Mouse (Mus musculus) hindbrain, embryonic 12.5 days (tissue): ENCODE results near the gene Bco2. TPM values are rescaled to one million over a fixed set of nuclear protein-coding genes. Genes with fewer than 3 reads are reported as not detected.

Experiments
- ATAC-seq: fragments of 200-750 bp; cut with Nextera tagmentation; 2 replicates; pipeline ENCODE4 v1.8.0; 2017; ENCODE audit warnings: moderate TSS enrichment; ENCODE audit not compliant: low FRiP score
- H3K27ac ChIP-seq: fragments of 300-500 bp; sonication (generic); 2 replicates; pipeline ENCODE4 v1.5.1; 2016; ENCODE audit warnings: mild to moderate bottlenecking
- H3K27me3 ChIP-seq: fragments of 300-500 bp; sonication (generic); 2 replicates; pipeline ENCODE4 v1.6.1; 2016; ENCODE audit warnings: mild to moderate bottlenecking
- H3K36me3 ChIP-seq: fragments of 300-500 bp; sonication (generic); 2 replicates; pipeline ENCODE4 v1.6.1; 2016; ENCODE audit warnings: mild to moderate bottlenecking
- H3K4me1 ChIP-seq: fragments of 300-500 bp; sonication (generic); 2 replicates; pipeline ENCODE4 v1.6.1; 2016
- H3K4me2 ChIP-seq: fragments of 300-500 bp; sonication (generic); replicated peaks from 2 replicates; pipeline ENCODE4 v1.6.1; 2016; ENCODE audit warnings: mild to moderate bottlenecking
- H3K4me3 ChIP-seq: fragments of 300-500 bp; sonication (generic); 2 replicates; pipeline ENCODE4 v1.5.1; 2016; ENCODE audit warnings: mild to moderate bottlenecking
- H3K9ac ChIP-seq: fragments of 300-500 bp; sonication (generic); 2 replicates; pipeline ENCODE4 v1.6.1; 2016; ENCODE audit warnings: mild to moderate bottlenecking, moderate library complexity
- H3K9me3 ChIP-seq: fragments of 300-500 bp; sonication (generic); replicated peaks from 2 replicates; pipeline ENCODE4 v1.6.1; 2016; ENCODE audit warnings: mild to moderate bottlenecking
- WGBS: fragments of 180-500 bp; shearing (Covaris S2); methylation state at CpG from one replicate; pipeline ENCODE4 v1.1.7; 2016; 5-methylcytosine and 5-hydroxymethylcytosine counted together
- polyA plus RNA-seq: library from polyadenylated mRNA; unstranded; fragments of >200 nt; fragmentation: Nextera tagmentation; extraction: Ambion mirVana; gene quantifications from 2 replicates; pipeline ENCODE4 v1.2.1, GENCODE M21; 2016

Bco2 gene
- polyA plus RNA-seq, 1 experiment from 2014 or later, result 0.28 TPM

- Histone ChIP-seq H3K4me3 (no peak overlapping the region), H3K27ac (no peak overlapping the region), H3K4me1 (peaks cover 11% of the 10 kb centered on the region), H3K27me3 (no peaks in the 10 kb centered on the region), H3K4me2 (no peak overlapping the region), H3K9ac (no peak overlapping the region), H3K9me3 (no peaks in the 10 kb centered on the region), H3K36me3 (peaks cover 9% of the 10 kb centered on the region)
- WGBS, result 77% methylated on average over 5 of the region's 5 CpGs
- ATAC-seq, result no peak
Observed at GRCm38 (mm10) chr9:50525585-50525984, 29.4 kb downstream of the Bco2 start.

DNA sequence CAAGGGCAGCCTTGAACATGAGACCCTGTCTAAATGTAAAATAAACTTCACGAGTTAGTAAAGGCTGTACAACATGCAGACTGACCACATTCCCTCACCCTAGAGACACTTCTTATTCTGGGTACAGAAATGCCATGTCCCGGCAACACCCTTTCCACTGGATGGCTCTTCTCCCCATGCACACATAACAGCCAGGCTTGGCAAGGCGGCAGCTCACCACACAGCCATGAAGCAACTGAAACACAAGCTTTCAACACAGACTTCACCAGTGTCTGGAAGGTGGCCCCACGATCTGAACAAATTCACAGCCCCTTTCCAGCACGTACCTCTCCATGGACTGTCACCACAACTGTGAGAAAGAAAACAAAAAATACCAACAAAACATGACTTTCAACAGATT is 30.0 kb downstream of the Bco2 start:
- Histone ChIP-seq H3K4me3 (no peak overlapping the region), H3K4me2 (no peak overlapping the region), H3K36me3 (peaks cover 9% of the 10 kb centered on the region), H3K4me1 (peaks cover 11% of the 10 kb centered on the region), H3K9ac (no peak overlapping the region), H3K9me3 (no peaks in the 10 kb centered on the region), H3K27me3 (no peaks in the 10 kb centered on the region), H3K27ac (no peak overlapping the region)
- no peak for ATAC-seq
- WGBS, result 86% methylated on average over 5 of the region's 5 CpGs

GRCm38 (mm10) chr9:50522574-50522973 is 32.4 kb downstream of the Bco2 start:
- Histone ChIP-seq H3K9me3 (no peaks in the 10 kb centered on the region), H3K4me3 (no peak overlapping the region), H3K27ac (no peak overlapping the region), H3K27me3 (no peaks in the 10 kb centered on the region), H3K36me3 (peaks cover 9% of the 10 kb centered on the region), H3K4me2 (no peak overlapping the region), H3K4me1 (peaks cover 6% of the 10 kb centered on the region), H3K9ac (no peak overlapping the region)
- ATAC-seq, result no peak
- WGBS, result 90% methylated on average over 5 of the region's 5 CpGs

DNA sequence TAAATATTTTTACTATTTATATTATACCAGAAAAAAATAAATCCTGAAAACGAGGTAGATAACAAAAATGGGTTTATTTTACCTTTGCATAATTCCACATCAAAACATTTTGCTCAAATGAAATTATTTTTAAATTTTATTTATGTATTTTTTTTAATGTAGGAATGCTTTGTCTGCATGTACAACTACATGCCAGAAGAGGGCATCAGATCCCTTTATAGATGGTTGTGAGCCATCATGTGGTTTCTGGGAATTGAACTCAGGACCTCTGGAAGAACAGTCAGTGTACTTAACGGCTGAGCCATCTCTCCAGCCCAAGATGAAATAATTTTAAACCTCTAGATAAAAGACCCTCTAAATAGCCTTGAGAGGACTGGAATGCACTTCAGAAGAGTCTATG is 33.4 kb downstream of the Bco2 start:
- no peak overlapping the region for H3K4me2 ChIP-seq
- no peak for ATAC-seq
- no peak overlapping the region for H3K9ac ChIP-seq
- 66% methylated on average over 2 of the region's 2 CpGs for WGBS
- no peaks in the 10 kb centered on the region for H3K9me3 ChIP-seq
- H3K4me1 ChIP-seq, result no peaks in the 10 kb centered on the region
- no peak overlapping the region for H3K4me3 ChIP-seq
- H3K36me3 ChIP-seq, result peaks cover 9% of the 10 kb centered on the region
- no peak overlapping the region for H3K27ac ChIP-seq
- no peaks in the 10 kb centered on the region for H3K27me3 ChIP-seq

GRCm38 (mm10) chr9:50520748-50521147 is 34.2 kb downstream of the Bco2 start:
- H3K36me3 ChIP-seq, result peaks cover 9% of the 10 kb centered on the region
- no peaks in the 10 kb centered on the region for H3K9me3 ChIP-seq
- H3K27ac ChIP-seq, result no peak overlapping the region
- H3K4me2 ChIP-seq, result no peak overlapping the region
- WGBS, result 89% methylated on average over 6 of the region's 6 CpGs
- no peak for ATAC-seq
- H3K9ac ChIP-seq, result no peak overlapping the region
- H3K27me3 ChIP-seq, result no peaks in the 10 kb centered on the region
- no peak overlapping the region for H3K4me3 ChIP-seq
- no peaks in the 10 kb centered on the region for H3K4me1 ChIP-seq

GRCm38 (mm10) chr9:50518781-50519180 is 36.2 kb downstream of the Bco2 start:
- H3K4me1 ChIP-seq, result no peaks in the 10 kb centered on the region
- H3K9me3 ChIP-seq, result no peaks in the 10 kb centered on the region
- H3K4me3 ChIP-seq, result no peak overlapping the region
- no peak overlapping the region for H3K27ac ChIP-seq
- peaks cover 9% of the 10 kb centered on the region for H3K36me3 ChIP-seq
- 10% methylated on average over 2 of the region's 2 CpGs for WGBS
- no peaks in the 10 kb centered on the region for H3K27me3 ChIP-seq
- H3K9ac ChIP-seq, result no peak overlapping the region
- no peak overlapping the region for H3K4me2 ChIP-seq
- no peak for ATAC-seq

GRCm38 (mm10) chr9:50515462-50515861 is 39.5 kb downstream of the Bco2 start:
- WGBS, result 92% methylated on average over 5 of the region's 5 CpGs
- H3K27me3 ChIP-seq, result no peaks in the 10 kb centered on the region
- no peak overlapping the region for H3K4me3 ChIP-seq
- no peak overlapping the region for H3K4me2 ChIP-seq
- H3K36me3 ChIP-seq, result no peaks in the 10 kb centered on the region
- no peaks in the 10 kb centered on the region for H3K4me1 ChIP-seq
- no peaks in the 10 kb centered on the region for H3K9me3 ChIP-seq
- H3K9ac ChIP-seq, result no peak overlapping the region
- ATAC-seq, result no peak
- H3K27ac ChIP-seq, result no peak overlapping the region

- 78% methylated on average over 7 of the region's 7 CpGs for WGBS
- H3K4me3 ChIP-seq, result no peak overlapping the region
- no peak overlapping the region for H3K27ac ChIP-seq
- no peaks in the 10 kb centered on the region for H3K4me1 ChIP-seq
- ATAC-seq, result no peak
- no peak overlapping the region for H3K9ac ChIP-seq
- H3K9me3 ChIP-seq, result no peaks in the 10 kb centered on the region
- no peaks in the 10 kb centered on the region for H3K36me3 ChIP-seq
- H3K27me3 ChIP-seq, result no peaks in the 10 kb centered on the region
- no peak overlapping the region for H3K4me2 ChIP-seq
Observed at GRCm38 (mm10) chr9:50507570-50507969, 47.4 kb downstream of the Bco2 start.

- WGBS, result 57% methylated on average over 6 of the region's 6 CpGs
- no peak for ATAC-seq
Observed at GRCm38 (mm10) chr9:50505405-50505804, 49.6 kb downstream of the Bco2 start.

DNA sequence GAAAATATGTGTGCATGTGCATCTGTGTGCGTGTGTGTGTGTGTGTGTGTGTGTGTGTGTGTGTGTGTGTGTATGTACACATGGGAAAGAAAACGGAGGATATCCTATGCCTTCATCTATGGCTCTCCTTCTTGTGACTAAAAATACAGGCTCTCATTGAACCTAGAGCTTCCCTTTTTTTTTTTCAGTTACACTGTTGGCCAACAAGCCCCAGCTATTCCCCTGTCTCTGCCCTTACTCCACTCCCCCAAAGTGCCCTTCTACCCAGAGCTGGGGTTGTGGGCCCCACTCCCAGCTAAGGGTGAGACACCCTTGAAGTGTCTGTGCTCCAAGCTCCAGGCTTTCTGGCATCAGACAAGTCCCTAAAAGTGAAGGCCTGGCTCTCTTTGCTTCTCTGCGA is 52.0 kb downstream of the Bco2 start:
- Histone ChIP-seq H3K4me1 (0 out of 2 replicates have a peak, but pooled peaks cover 4% of the 10 kb centered on the region), H3K9me3 (no peaks in the 10 kb centered on the region), H3K27ac (no peak overlapping the region), H3K4me2 (no peak overlapping the region), H3K36me3 (no peaks in the 10 kb centered on the region), H3K27me3 (no peaks in the 10 kb centered on the region), H3K4me3 (no peak overlapping the region), H3K9ac (no peak overlapping the region)
- WGBS, result 94% methylated on average over 3 of the region's 3 CpGs
- ATAC-seq, result no peak

More at GRCm38 (mm10) chr9:50505405-50505804, 49.6 kb downstream of the Bco2 start:
- Histone ChIP-seq H3K4me3 (no peak overlapping the region), H3K4me1 (0 out of 2 replicates have a peak, but pooled peaks cover 4% of the 10 kb centered on the region), H3K36me3 (no peaks in the 10 kb centered on the region), H3K27me3 (no peaks in the 10 kb centered on the region), H3K9ac (no peak overlapping the region), H3K4me2 (no peak overlapping the region), H3K27ac (no peak overlapping the region), H3K9me3 (no peaks in the 10 kb centered on the region)

DNA sequence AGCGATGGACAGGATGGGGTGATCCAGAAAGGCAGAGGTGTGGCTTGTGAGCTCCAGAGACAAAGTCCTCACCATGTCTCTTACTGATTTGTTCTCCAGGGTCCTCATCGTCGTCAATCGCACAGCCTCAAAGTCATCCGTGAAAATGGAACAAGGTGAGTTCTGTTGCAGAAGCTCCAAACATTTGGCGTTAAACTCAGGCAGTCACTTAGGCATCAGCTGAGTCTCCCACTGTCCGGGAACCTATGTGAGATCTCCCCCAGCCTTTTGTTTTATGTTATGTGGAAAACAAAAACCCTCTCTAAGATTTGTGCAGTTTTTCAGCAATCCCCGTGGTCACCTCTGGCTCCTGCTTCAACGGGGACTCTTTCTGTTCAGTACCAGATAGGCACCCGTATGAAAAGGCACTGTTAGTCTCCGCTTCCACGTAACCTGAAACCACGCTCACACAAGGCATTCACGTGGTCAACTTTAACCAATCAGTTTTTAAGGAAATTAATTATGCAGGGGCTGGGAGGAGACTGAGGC is 53.9 kb downstream of the Bco2 start:
- peak overlapping the region; percentile 50; the same call in 1 of the 2 replicates for H3K27ac ChIP-seq
- peak overlapping the region; percentile 23 for H3K4me3 ChIP-seq
- H3K4me1 ChIP-seq, result peaks cover 8% of the 10 kb centered on the region
- no peaks in the 10 kb centered on the region for H3K36me3 ChIP-seq
- WGBS, result 26% methylated on average over 14 of the region's 14 CpGs
- no peaks in the 10 kb centered on the region for H3K27me3 ChIP-seq
- H3K4me2 ChIP-seq, result peak overlapping the region; percentile 47
- no peaks in the 10 kb centered on the region for H3K9me3 ChIP-seq
- H3K9ac ChIP-seq, result no peak overlapping the region
- peak; percentile 82 for ATAC-seq

- WGBS, result 76% methylated on average over 15 of the region's 15 CpGs
- no peaks in the 10 kb centered on the region for H3K9me3 ChIP-seq
- peaks cover 14% of the 10 kb centered on the region for H3K4me1 ChIP-seq
- H3K27ac ChIP-seq, result no peak overlapping the region; the same call in 1 of the 2 replicates
- no peak for ATAC-seq
- H3K36me3 ChIP-seq, result no peaks in the 10 kb centered on the region
- peak overlapping the region; percentile 47 for H3K4me2 ChIP-seq
- H3K27me3 ChIP-seq, result no peaks in the 10 kb centered on the region
- peak overlapping the region; percentile 23; the same call in 1 of the 2 replicates for H3K4me3 ChIP-seq
- no peak overlapping the region for H3K9ac ChIP-seq
Observed at GRCm38 (mm10) chr9:50500467-50500973, 54.5 kb downstream of the Bco2 start.

DNA sequence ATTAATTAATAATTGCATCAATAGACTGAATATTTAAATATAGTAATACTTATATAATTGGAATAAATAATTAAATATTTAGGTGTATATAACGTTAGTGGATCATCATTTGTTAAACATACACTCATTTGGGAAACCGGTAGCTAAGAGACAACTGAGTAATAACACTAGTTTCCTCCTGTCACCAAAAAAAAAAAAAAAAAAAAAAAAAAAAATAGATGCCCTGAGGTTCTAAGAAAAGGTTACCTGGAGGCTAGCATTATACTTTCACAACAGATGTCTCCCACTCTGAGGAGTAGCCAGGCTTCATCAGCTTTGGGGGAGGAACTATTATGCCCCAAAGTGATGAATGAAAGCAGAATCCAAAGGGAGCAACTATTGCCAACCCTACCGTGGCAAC is 55.2 kb downstream of the Bco2 start:
- Histone ChIP-seq H3K9ac (no peak overlapping the region), H3K27ac (no peak overlapping the region), H3K4me3 (no peak overlapping the region), H3K4me2 (no peak overlapping the region), H3K9me3 (no peaks in the 10 kb centered on the region), H3K4me1 (peaks cover 14% of the 10 kb centered on the region), H3K27me3 (no peaks in the 10 kb centered on the region), H3K36me3 (no peaks in the 10 kb centered on the region)
- WGBS, result 83% methylated on average over 3 of the region's 3 CpGs
- no peak for ATAC-seq
